Mouse (Mus musculus) left cerebral cortex, postnatal 10 days (tissue): Measurements from ENCODE around the gene Chrng. TPM values are rescaled to one million over a fixed set of nuclear protein-coding genes. Genes with fewer than 3 reads are reported as not detected.

ENCODE experiments used
- DNase-seq, 2 experiments: peaks; one replicate each; pipeline ENCODE4 v3.0.0; 2021 to 2022; ENCODE audit warnings: low spot score in 2 of 2, mixed read lengths in 1 of 2; ENCODE audit errors: extremely low spot score in 1 of 2
- intact Hi-C: fragments of 180-260 bp; cut with DNase I; formaldehyde crosslinking; loops from one replicate; pipeline ENCODE4 v1.15.1; 2025
- total RNA-seq, 2 experiments: library from RNA; stranded (reverse); gene quantifications; 2 replicates each; pipeline ENCODE4 v1.2.3; 2021

Chrng gene
- total RNA-seq, 2 experiments from 2014 or later = not detected

DNA sequence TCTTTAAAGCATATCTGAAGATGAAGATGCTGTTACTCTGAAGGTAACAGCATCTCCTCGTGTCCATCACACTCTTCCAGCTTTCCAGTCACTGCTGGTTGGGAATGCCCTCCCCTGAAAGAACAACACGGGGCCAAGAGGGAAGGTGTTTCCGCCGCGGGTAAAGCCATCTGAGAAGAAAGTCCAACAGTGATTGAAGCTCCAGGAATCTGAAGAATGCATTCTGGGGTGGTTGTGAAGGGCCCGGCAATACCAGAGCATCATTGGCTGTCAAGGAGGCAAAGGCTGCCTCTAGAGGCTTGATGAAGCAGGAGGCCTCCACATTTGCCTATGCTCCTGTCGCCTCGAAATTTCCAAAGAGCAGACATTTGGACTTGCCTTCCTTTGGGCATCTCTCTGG, 34.6 kb downstream of the Chrng start:
- DNase-seq = no peak
- intact Hi-C loops = no loop called here

DNA sequence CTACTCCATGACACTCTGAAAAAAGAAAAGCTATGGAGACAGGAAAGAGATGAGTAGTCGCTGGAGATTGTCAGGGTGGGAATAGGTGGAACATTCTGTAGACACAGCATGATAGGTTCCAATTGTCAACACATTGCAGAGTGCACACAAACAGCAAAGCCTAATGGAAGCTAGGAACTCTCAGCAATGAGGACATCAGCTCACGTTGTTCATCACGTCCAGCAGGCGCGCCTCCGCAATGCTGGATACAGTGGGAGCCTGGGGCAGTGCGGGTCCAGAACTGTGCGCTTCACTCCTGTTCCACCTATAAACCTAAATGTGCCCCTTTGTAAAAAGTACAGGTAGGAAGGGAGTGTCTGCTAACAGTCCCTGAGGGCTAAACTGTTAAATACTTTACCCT, 38.6 kb downstream of the Chrng start:
- intact Hi-C loops = loop anchor here (10.0 kb wide), 1 partner anchor 172 kb away; no protein-coding TSS in a partner anchor

GRCm38 (mm10) chr1:87245430-87245829, 41.0 kb downstream of the Chrng start:
- no peak for DNase-seq
- intact Hi-C loops = loop anchor here (10.0 kb wide), 1 partner anchor 169 kb away; no protein-coding TSS in a partner anchor

More for the DNA sequence above, 38.6 kb downstream of the Chrng start:
- DNase-seq = no peak

- intact Hi-C loops = loop anchor here (2.0 to 10.0 kb wide), 2 partner anchors 47 to 169 kb away; no protein-coding TSS in a partner anchor
- peak; percentile 62 to 77 for DNase-seq
Observed at GRCm38 (mm10) chr1:87245929-87246815, 41.7 kb downstream of the Chrng start.

- no peak for DNase-seq
- intact Hi-C loops = no loop called here
Observed at GRCm38 (mm10) chr1:87252040-87252609, 47.7 kb downstream of the Chrng start.

DNA sequence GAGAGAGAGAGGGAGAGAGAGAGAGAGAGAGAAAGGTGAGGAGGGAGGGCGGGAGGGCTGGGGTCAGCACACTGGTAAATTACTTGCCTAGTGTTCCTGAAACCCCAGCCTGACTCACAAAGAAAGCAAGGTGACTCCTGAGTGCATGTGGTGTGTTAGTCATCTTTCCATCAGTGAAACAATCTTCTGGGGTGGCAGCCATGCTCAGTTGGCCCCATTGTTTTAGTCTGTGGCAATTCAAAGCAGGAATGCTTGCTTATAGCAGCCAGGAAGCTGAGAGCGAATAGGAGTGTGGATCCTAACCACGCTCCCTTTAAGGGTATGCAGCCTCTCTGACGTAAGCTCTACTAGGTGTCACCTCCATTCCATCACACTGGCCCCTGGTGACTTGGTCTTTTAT, 50.7 kb downstream of the Chrng start:
- no peak for DNase-seq
- intact Hi-C loops = no loop called here

DNA sequence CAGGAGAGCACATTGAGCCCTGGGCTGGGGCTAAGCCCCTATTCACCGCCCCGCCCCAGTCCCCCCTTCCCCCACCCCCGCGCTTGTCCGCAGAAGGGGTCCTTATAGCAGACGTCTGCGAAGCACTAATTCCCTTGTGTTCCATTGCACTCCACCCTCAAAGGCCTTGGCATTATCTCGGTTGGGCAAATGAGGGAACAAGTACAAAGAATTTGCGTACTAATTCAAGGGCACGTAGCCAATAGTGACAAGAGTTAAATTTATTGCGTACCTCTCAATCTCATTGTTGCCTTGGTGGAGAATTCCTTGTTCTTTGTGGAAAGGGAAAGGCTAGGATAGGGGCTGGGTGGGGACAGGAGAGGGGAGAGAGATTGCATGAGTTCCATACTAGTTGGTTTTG, 53.2 kb downstream of the Chrng start:
- intact Hi-C loops = no loop called here
- DNase-seq = no peak

DNA sequence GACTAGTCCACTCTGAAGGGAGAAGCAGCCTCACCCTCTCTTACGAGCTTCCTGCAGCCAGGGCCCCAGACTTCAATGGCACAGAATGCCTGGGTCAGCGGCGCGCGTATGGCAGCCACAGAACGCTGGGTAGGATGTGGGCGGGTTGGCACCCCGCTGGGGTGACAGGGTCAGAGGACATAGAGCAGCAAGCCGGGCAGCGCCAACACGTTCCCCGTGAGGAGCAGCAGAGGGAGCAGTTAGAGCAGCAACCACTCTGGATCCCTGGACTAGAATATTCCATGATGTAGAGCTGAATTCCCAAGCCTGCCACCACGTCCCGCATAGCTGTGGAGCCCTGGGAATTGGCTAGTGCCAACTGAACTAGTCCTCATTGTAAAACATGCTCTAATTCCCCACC, 54.0 kb downstream of the Chrng start:
- intact Hi-C loops = no loop called here
- peak in 1 of 2 experiments; percentile 81 for DNase-seq

- intact Hi-C loops = no loop called here
Observed at GRCm38 (mm10) chr1:87259316-87259715, 54.9 kb downstream of the Chrng start.

More at GRCm38 (mm10) chr1:87259316-87259715, 54.9 kb downstream of the Chrng start:
- no peak for DNase-seq

Other genes starting within 250 kb of the Chrng start
- gene Alppl2, start 114.7 kb upstream of the Chrng start, total RNA-seq = not detected
- not detected for gene Alpi, start 103.1 kb upstream of the Chrng start, total RNA-seq
- not detected for gene Akp3, start 79.7 kb upstream of the Chrng start, total RNA-seq
- gene Ecel1, start 48.1 kb upstream of the Chrng start, total RNA-seq = 1 to 10 TPM; 4.6 to 6.5 TPM
- gene Prss56, start 21.3 kb upstream of the Chrng start, total RNA-seq = 1 to 10 TPM; 2.2 to 2.8 TPM
- not detected for gene Chrnd, start 14.1 kb upstream of the Chrng start, total RNA-seq
- 10 to 100 TPM; 83.2 to 84.2 TPM for gene Eif4e2, start 9.3 kb downstream of the Chrng start, total RNA-seq
- gene Efhd1, start 59.7 kb downstream of the Chrng start, total RNA-seq = 1 to 10 TPM; 6.0 to 7.0 TPM
- 10 to 100 TPM; 73.7 to 77.8 TPM for gene Gigyf2, start 122.3 kb downstream of the Chrng start, total RNA-seq
- 1 to 10 TPM; 1.2 to 1.9 TPM for gene Kcnj13, start 190.1 kb downstream of the Chrng start, total RNA-seq